Mouse (Mus musculus) neural tube, embryonic 11.5 days (tissue): ENCODE results near the gene Mrgprb3. TPM values are rescaled to one million over a fixed set of nuclear protein-coding genes. Genes with fewer than 3 reads are reported as not detected.

Source experiments
- ATAC-seq: fragments of 200-750 bp; cut with Nextera tagmentation; 2 replicates; pipeline ENCODE4 v1.8.0; 2017; ENCODE audit warnings: moderate number of reproducible peaks, mild to moderate bottlenecking, moderate TSS enrichment, moderate library complexity; ENCODE audit not compliant: insufficient read depth, low FRiP score, low TSS enrichment
- DNase-seq: peaks from one replicate; pipeline ENCODE4 v3.0.0-alpha.2; 2015; ENCODE audit warnings: low spot score
- H3K27ac ChIP-seq: fragments of 300-500 bp; sonication (generic); 2 replicates; pipeline ENCODE4 v1.5.1; 2014; ENCODE audit warnings: low read depth, mild to moderate bottlenecking, low read length
- H3K27me3 ChIP-seq: fragments of 300-500 bp; sonication (generic); 2 replicates; pipeline ENCODE4 v1.6.1; 2014; ENCODE audit warnings: mild to moderate bottlenecking, low read length, mixed read lengths; ENCODE audit not compliant: control insufficient read depth, insufficient read depth
- H3K36me3 ChIP-seq: fragments of 300-500 bp; sonication (generic); 2 replicates; pipeline ENCODE4 v1.6.1; 2014; ENCODE audit warnings: mild to moderate bottlenecking, low read length, moderate library complexity, mixed read lengths; ENCODE audit not compliant: control insufficient read depth, insufficient read depth
- H3K4me1 ChIP-seq: fragments of 300-500 bp; sonication (generic); 2 replicates; pipeline ENCODE4 v1.6.1; 2014; ENCODE audit warnings: low read length, mixed read lengths; ENCODE audit not compliant: control insufficient read depth, insufficient read depth
- H3K4me2 ChIP-seq: fragments of 300-500 bp; sonication (generic); 2 replicates; pipeline ENCODE4 v1.6.1; 2014; ENCODE audit warnings: low read depth, mild to moderate bottlenecking, moderate library complexity
- H3K4me3 ChIP-seq: fragments of 300-500 bp; sonication (generic); 2 replicates; pipeline ENCODE4 v1.5.1; 2014; ENCODE audit warnings: low read depth, low read length
- H3K9ac ChIP-seq: fragments of 300-500 bp; sonication (generic); 2 replicates; pipeline ENCODE4 v1.6.1; 2014; ENCODE audit warnings: mild to moderate bottlenecking, low read length
- H3K9me3 ChIP-seq: fragments of 300-500 bp; sonication (generic); 2 replicates; pipeline ENCODE4 v1.6.1; 2016; ENCODE audit warnings: low read length; ENCODE audit not compliant: control insufficient read depth
- WGBS: fragments of 180-500 bp; shearing (Covaris S2); extraction: QIAGEN DNeasy Blood & Tissue Kit; methylation state at CpG from one replicate; pipeline ENCODE4 v1.1.7; 2014; 5-methylcytosine and 5-hydroxymethylcytosine counted together
- polyA plus RNA-seq: library from polyadenylated mRNA; unstranded; fragments of >200 nt; fragmentation: Nextera tagmentation; extraction: Ambion mirVana; gene quantifications from 2 replicates; pipeline ENCODE4 v1.2.1, GENCODE M21; 2014

The Mrgprb3 gene
- polyA plus RNA-seq = not detected in 2 replicates

DNA sequence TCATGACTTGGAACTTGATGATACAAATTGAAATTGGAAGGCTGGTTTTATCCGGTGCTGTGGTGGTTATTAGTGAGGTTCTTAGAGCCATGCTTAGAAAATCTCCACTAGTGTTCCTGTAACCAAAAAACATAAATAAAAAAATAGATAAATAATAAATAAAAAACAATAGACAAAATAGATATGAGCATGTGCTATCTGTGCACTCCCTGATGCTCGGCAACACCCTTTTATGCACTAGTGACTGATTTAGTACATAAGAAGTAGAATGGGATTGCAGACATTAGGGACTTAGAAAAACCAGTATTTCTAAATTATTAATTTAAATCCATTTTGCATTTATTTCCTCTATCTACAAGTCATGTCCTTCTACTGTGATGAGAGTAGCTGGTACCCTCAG, at the start of gene Mrgprb3:
Gene Mrgprb3, minus strand, starts transcription at position 101 of the 400 bp plus-strand sequence.
- ATAC-seq = no peak
- H3K4me1 ChIP-seq = no peaks in the 10 kb centered on the region
- no peaks in the 10 kb centered on the region for H3K36me3 ChIP-seq

More for the DNA sequence above, at the start of gene Mrgprb3:
- H3K4me2 ChIP-seq = no peak within 1 kb of the TSS
- no peak within 1 kb of the TSS for H3K9ac ChIP-seq
- H3K27me3 ChIP-seq = no peaks in the 10 kb centered on the region
- H3K27ac ChIP-seq = no peak within 1 kb of the TSS
- no peak for DNase-seq
- H3K4me3 ChIP-seq = no peak within 1 kb of the TSS
- 0 out of 2 replicates have a peak, but pooled peaks cover 6% of the 10 kb centered on the region for H3K9me3 ChIP-seq
- 93% methylated on average over 2 of the region's 2 CpGs for WGBS

Other genes with a start within 250 kb of the Mrgprb3 start
- not detected in 2 replicates for gene Mrgprb1, start 187.5 kb downstream of the Mrgprb3 start, polyA plus RNA-seq
- gene Mrgprx2, start 144.5 kb downstream of the Mrgprb3 start, polyA plus RNA-seq = not detected in 2 replicates
- gene Mrgprb2, start 85.7 kb downstream of the Mrgprb3 start, polyA plus RNA-seq = not detected in 2 replicates
- gene Zdhhc13, start 145.2 kb upstream of the Mrgprb3 start, polyA plus RNA-seq = 39.0 and 41.2 TPM in 2 replicates
- gene Csrp3, start 204.2 kb upstream of the Mrgprb3 start, polyA plus RNA-seq = 1.4 and 2.4 TPM in 2 replicates
- gene E2f8, start 237.8 kb upstream of the Mrgprb3 start, polyA plus RNA-seq = 16.2 and 16.5 TPM in 2 replicates